Mouse (Mus musculus) liver, adult 2 months (tissue): ENCODE measurements at regions not wholly inside any gene's neighbourhood (a gene's known extent, or its start where the extent isn't known, plus 50 kb on each side); places are given as distances from the start of the nearest gene placed in this dataset.
A peak's percentile ranks its signal among the peaks of the same experiment; 100 is the strongest.

Source experiments
- DNase-seq: peaks from one replicate; pipeline ENCODE4 v3.0.0-alpha.2; 2011; ENCODE audit warnings: low read depth, low spot score; ENCODE audit errors: extremely low read depth
- H3K27ac ChIP-seq: fragments of 200-500 bp; replicated peaks from 2 replicates; pipeline ENCODE4 v1.5.1; 2012; ENCODE audit warnings: low read depth, mild to moderate bottlenecking, control low read depth, inconsistent platforms, low read length; ENCODE audit not compliant: insufficient read depth
- H3K27me3 ChIP-seq: fragments of 200-500 bp; 2 replicates; pipeline ENCODE4 v1.6.1; 2012; ENCODE audit warnings: mild to moderate bottlenecking, moderate library complexity, low read length, inconsistent platforms; ENCODE audit not compliant: control insufficient read depth, insufficient read depth
- H3K36me3 ChIP-seq: fragments of 200-500 bp; 2 replicates; pipeline ENCODE4 v1.6.1; 2012; ENCODE audit warnings: low read length, inconsistent platforms; ENCODE audit not compliant: control insufficient read depth, insufficient read depth
- H3K4me1 ChIP-seq: fragments of 200-500 bp; 2 replicates; pipeline ENCODE4 v1.6.1; 2011; ENCODE audit warnings: low read length; ENCODE audit not compliant: control insufficient read depth, insufficient read depth
- H3K4me3 ChIP-seq: fragments of 200-500 bp; 2 replicates; pipeline ENCODE4 v1.5.1; 2011; ENCODE audit warnings: low read depth, mild to moderate bottlenecking, control low read depth, low read length, moderate library complexity; ENCODE audit not compliant: insufficient read depth
- H3K79me2 ChIP-seq: fragments of 200-500 bp; 2 replicates; pipeline ENCODE4 v1.6.1; 2012; ENCODE audit warnings: inconsistent platforms, mild to moderate bottlenecking, low read length, moderate library complexity; ENCODE audit not compliant: control insufficient read depth, insufficient read depth
- H3K9ac ChIP-seq: fragments of 200-500 bp; 2 replicates; pipeline ENCODE4 v1.6.1; 2012; ENCODE audit warnings: low read depth, mild to moderate bottlenecking, control low read depth, inconsistent platforms, low read length
- CTCF ChIP-seq: fragments of 200-500 bp; IDR thresholded peaks from 2 replicates; pipeline ENCODE4 v1.5.1; 2011; ENCODE audit warnings: low read depth, low read length, control low read depth
- POLR2A ChIP-seq: fragments of 200-500 bp; IDR thresholded peaks from 2 replicates; pipeline ENCODE4 v1.6.1; 2011; ENCODE audit warnings: low read length, control low read depth; ENCODE audit not compliant: insufficient read depth; ENCODE audit errors: extremely low read depth
- WGBS: fragments of 180-500 bp; shearing (Covaris S2); methylation state at CpG from one replicate; pipeline ENCODE4 v1.1.7; 2018; 5-methylcytosine and 5-hydroxymethylcytosine counted together

DNA sequence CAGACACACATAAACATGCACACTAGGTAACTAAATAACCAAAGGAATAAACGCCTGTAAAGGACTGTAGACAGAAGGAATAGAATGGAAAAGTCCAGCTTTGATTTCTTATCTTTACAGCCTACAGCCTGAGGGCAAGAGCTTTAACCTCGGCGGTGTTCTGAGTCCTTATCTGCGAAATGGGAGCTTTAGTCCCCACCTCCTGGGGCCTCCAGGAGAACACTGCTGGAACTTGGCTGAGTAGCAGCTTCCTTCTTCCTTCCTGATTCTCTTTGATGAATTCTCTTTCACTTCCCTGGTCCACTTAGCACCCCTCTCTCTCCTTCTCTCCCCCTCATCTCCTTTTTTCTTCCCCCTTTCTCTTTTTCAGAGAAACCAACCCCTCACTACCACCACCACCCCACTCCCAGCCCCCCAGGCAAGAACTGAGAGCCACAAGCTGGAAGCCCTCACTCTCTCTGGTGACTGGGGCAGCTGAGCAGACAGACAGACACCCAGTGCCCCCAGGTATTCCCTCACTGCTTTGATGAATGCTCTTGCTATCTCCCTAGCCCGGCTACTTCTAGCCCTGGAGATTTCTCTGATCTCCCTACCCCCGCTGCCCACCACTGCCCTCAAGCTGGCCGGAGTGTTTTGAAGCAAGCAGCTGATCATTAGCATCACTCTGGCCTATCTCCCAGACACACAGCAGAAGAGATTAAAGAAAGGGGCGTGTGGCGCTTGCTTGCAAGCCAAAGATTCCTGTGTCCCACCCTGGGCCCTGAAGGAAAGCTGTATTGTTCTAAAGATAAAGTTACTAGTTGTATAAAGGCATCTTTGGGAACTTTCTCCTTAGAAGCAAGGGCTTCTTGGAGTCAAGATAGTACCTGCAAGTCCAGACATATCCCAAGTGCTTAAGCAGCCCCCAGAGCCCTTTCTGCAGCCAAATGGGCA, 81.9 kb upstream of the Tbx3 start:
- Histone ChIP-seq H3K9ac (no peak overlapping the region), H3K79me2 (no peaks in the 10 kb centered on the region), H3K27ac (no peak overlapping the region), H3K27me3 (no peaks in the 10 kb centered on the region), H3K36me3 (no peaks in the 10 kb centered on the region), H3K4me3 (no peak overlapping the region), H3K4me1 (no peaks in the 10 kb centered on the region)
- TF ChIP-seq POLR2A: no peak
- no peak for TF ChIP-seq CTCF
- no peak for DNase-seq
- 61% methylated on average over 9 of the region's 9 CpGs for WGBS

DNA sequence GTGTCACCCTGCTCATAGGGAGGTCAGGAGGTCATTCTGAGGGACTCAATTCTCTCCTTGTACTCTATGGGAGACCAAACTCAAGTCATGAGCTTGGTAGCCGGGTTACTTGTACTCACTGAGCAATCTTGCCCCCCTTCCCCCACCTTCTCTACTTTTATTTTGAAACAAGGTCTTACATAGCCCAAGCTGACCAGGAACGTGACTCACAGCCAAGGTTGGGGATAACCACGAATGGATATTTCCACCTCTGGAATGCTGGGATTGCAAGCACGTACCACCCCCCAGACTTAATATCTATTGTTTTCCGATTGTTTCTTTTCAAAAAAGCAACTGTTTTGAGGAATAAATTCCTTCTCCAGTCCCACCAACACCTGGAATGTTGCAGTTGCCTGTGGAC, 79.2 kb upstream of the Tbx3 start:
- WGBS: 92% methylated on average over 5 of the region's 5 CpGs
- Histone ChIP-seq H3K36me3 (no peaks in the 10 kb centered on the region), H3K4me1 (no peaks in the 10 kb centered on the region), H3K27me3 (no peaks in the 10 kb centered on the region), H3K4me3 (no peak overlapping the region), H3K79me2 (no peaks in the 10 kb centered on the region), H3K27ac (no peak overlapping the region), H3K9ac (no peak overlapping the region)
- DNase-seq: no peak
- no peak for TF ChIP-seq POLR2A
- no peak for TF ChIP-seq CTCF

DNA sequence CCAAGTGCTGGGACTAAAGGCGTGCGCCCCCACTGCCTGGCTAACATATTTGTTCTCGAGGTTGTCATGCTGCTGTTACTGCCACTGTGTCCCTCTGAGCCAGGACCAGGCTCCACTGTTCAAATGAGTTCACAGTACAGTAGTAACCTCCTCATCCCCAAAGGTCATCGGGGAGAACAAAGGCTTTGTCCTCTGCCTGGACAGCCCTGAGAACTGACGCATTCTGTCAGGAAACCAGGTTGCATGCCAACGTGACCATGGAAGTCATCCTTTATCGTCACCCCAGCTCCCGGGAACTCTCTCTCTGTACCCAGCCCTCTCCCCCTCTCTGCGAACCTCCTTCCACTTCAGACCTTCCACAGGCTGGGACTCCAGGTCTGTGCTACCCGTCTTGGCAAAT, 77.6 kb upstream of the Tbx3 start:
- Histone ChIP-seq H3K27me3 (no peaks in the 10 kb centered on the region), H3K4me1 (no peaks in the 10 kb centered on the region), H3K4me3 (no peak overlapping the region), H3K27ac (no peak overlapping the region), H3K36me3 (no peaks in the 10 kb centered on the region), H3K79me2 (no peaks in the 10 kb centered on the region), H3K9ac (no peak overlapping the region)
- 70% methylated on average over 10 of the region's 10 CpGs for WGBS
- no peak for TF ChIP-seq CTCF
- TF ChIP-seq POLR2A: no peak
- DNase-seq: peak; percentile 13

DNA sequence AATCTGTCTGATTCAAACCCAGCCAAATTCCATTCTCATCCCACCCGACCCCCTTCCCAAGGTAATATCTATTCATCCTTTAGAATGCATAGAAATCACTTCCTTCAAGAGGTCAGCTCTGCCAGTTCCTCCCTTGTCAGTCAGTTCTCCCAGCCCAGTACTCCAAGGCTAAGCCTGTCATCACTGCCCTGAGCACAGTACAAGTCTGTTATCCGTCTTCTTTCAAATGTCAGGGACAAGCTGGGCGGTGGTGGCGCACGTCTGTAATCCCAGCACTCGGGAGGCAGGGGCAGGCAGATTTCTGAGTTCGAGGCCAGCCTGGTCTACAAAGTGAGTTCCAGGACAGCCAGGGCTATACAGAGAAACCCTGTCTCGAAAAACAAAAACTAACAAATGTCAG, 75.9 kb upstream of the Tbx3 start:
- H3K4me3 ChIP-seq: no peak overlapping the region
- DNase-seq: no peak
- no peaks in the 10 kb centered on the region for H3K27me3 ChIP-seq
- H3K4me1 ChIP-seq: no peaks in the 10 kb centered on the region
- TF ChIP-seq POLR2A (no peak), CTCF (no peak)
- no peak overlapping the region for H3K9ac ChIP-seq
- 91% methylated on average over 8 of the region's 8 CpGs for WGBS
- no peak overlapping the region for H3K27ac ChIP-seq
- H3K36me3 ChIP-seq: no peaks in the 10 kb centered on the region
- no peaks in the 10 kb centered on the region for H3K79me2 ChIP-seq

DNA sequence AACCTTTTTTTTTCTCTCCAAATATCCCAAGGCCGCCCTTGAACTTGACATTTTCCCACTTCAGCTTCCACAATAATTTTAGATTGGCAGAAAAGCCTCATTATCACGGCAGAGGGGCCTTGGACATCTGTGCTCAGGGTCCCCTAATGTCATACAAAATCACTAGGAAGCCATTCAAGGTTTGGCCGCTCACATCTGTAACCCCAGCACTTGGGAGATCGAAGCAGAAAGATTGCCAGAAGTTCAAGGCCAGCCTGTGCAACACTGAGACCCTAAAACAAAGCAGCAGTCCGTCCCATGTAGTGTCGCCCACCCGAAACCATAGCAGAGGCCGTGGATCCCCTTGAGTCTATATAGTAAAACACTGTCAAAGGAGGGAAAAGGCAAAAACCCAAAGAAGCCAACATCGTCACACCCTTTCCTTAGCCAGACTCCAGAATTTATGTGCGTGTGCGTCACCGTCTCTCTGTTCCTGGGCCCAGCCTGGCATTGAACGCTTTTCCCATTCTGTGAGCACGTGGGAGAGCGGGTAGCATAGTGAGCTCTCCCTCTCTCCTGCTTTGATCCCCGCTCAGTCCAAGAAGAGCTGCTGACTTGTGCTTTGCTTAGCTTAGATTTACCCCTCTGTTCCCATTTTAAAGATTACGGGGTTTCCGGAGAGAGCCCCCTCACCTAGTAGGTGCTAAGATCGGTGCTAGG, 74.0 kb upstream of the Tbx3 start:
- DNase-seq: no peak
- TF ChIP-seq POLR2A (no peak), CTCF (no peak)
- WGBS: 94% methylated on average over 19 of the region's 19 CpGs

DNA sequence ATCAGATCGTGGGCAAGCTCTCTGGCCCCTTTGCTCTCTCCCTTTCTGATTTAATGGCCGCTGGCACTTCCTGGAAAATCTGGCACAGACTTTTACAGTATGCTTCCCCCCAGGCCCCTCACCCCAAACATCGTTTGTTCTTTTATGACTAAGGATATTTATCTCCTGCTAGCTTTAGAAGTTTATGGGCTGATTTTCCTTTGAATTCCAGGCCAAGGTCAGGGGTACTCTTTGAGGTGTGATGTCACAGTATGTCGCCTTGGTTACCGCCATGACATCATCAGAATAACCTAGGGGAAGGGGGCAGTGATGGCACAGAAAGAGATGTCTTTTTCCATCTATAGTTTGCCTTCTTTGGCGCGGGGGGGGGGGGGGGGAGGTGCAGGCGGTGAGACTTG, 73.5 kb upstream of the Tbx3 start:
- 83% methylated on average over 8 of the region's 8 CpGs for WGBS
- H3K36me3 ChIP-seq: no peaks in the 10 kb centered on the region
- H3K79me2 ChIP-seq: no peaks in the 10 kb centered on the region
- TF ChIP-seq POLR2A: no peak
- no peak for TF ChIP-seq CTCF
- DNase-seq: no peak
- no peak overlapping the region for H3K4me3 ChIP-seq
- no peak overlapping the region for H3K27ac ChIP-seq
- H3K9ac ChIP-seq: no peak overlapping the region
- no peaks in the 10 kb centered on the region for H3K27me3 ChIP-seq
- H3K4me1 ChIP-seq: no peaks in the 10 kb centered on the region

More for the DNA sequence above, 74.0 kb upstream of the Tbx3 start:
- no peak overlapping the region for H3K27ac ChIP-seq
- H3K36me3 ChIP-seq: no peaks in the 10 kb centered on the region
- no peaks in the 10 kb centered on the region for H3K79me2 ChIP-seq
- no peak overlapping the region for H3K4me3 ChIP-seq
- no peaks in the 10 kb centered on the region for H3K27me3 ChIP-seq
- no peak overlapping the region for H3K9ac ChIP-seq
- H3K4me1 ChIP-seq: no peaks in the 10 kb centered on the region
